In the genomic region with DNA sequence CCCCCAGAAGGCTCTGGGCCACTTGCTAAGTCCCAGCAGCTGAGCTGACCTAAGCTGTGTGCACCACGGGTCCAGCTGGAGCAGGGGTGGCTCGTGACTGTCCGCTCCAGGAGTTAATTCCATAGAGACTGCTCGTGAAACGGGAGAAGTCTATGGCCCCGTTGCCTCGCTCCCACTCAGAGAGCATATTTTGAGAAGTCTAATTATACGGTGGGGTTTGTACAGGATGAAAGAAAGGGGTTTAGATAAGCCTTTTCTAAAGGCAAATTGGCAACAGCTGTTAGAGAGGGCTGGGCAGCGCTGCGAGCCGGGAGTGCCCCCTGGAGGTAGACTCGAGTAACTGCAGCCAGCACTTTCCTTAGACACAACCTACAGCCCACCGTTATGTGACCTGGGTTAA, we compare ENCODE assay signal across 7 mouse cellular contexts. TPM values are rescaled to one million over a fixed set of nuclear protein-coding genes. Genes with fewer than 3 reads are reported as not detected.
A peak's percentile ranks its signal among the peaks of the same experiment; 100 is the strongest.
DNase-seq lines count a peak whose midpoint lies in the region.

No protein-coding gene starts in this region.

- intact Hi-C loops in gastrocnemius, postnatal 14 days (cut with DNase I; ENCODE audit: low total_unique reads), result loop anchor here (5.0 kb wide), 1 partner anchor 55 kb away; no protein-coding TSS in a partner anchor
- intact Hi-C loops in left cerebral cortex, postnatal 36 days (cut with DNase I), result loop anchor here (2.0 to 5.0 kb wide), 4 partner anchors 51 to 245 kb away; a partner anchor contains a TSS

- peak; percentile 79 for DNase-seq in adrenal gland, adult 2 months
- peak; percentile 90 for DNase-seq in embryo, embryonic 10.5 days (ENCODE audit: low spot score)
- DNase-seq in gastrocnemius, postnatal 14 days, result peak; percentile 70
- DNase-seq in induced T-regulatory cell, adult 2 months (ENCODE audit: low read depth), result peak; percentile 87
- peak; percentile 72 to 76 for DNase-seq in left cerebral cortex, postnatal 36 days (ENCODE audit: low spot score in 2 of 2)
- DNase-seq in mesoderm, embryonic 11.5 days (ENCODE audit: low read depth, low spot score), result peak; percentile 82
- peak; percentile 78 for DNase-seq in right cerebral cortex, postnatal 4 days

RNA-seq across cellular contexts. Expression of a gene that starts 3.3 kb away (rescaled TPM):
- total RNA-seq in adrenal gland, adult 2 months (2021), result 100 to 1,000 TPM; 462 to 500 TPM
- polyA plus RNA-seq in adrenal gland, adult 2 months (2012; rRNA removed), result 334 and 363 TPM in 2 replicates
- 100 to 1,000 TPM; 480 to 609 TPM for total RNA-seq in gastrocnemius, postnatal 14 days (2021)
- total RNA-seq in left cerebral cortex, postnatal 36 days (2021), result 100 to 1,000 TPM; 171 to 200 TPM

RNA-seq across cellular contexts. Expression of a gene that starts 28.9 kb away (rescaled TPM):
- 10 to 100 TPM; 31.8 to 37.1 TPM for total RNA-seq in adrenal gland, adult 2 months (2021)
- 183 and 226 TPM in 2 replicates for polyA plus RNA-seq in adrenal gland, adult 2 months (2012; rRNA removed)
- 10 to 100 TPM; 16.1 to 17.0 TPM for total RNA-seq in gastrocnemius, postnatal 14 days (2021)
- 100 to 1,000 TPM; 162 to 171 TPM for total RNA-seq in left cerebral cortex, postnatal 36 days (2021)

RNA-seq across cellular contexts. Expression of a gene that starts 51.6 kb away (rescaled TPM):
- total RNA-seq in adrenal gland, adult 2 months (2021), result 10 to 100 TPM in 1 of 2 experiments, 1 to 10 TPM in 1; 1.7 to 13.8 TPM
- 7.7 and 10.5 TPM in 2 replicates for polyA plus RNA-seq in adrenal gland, adult 2 months (2012; rRNA removed)
- total RNA-seq in gastrocnemius, postnatal 14 days (2021), result 100 to 1,000 TPM; 101 to 150 TPM
- total RNA-seq in left cerebral cortex, postnatal 36 days (2021), result 10 to 100 TPM; 11.9 to 14.0 TPM

RNA-seq across cellular contexts. Expression of a gene that starts 52.5 kb away (rescaled TPM):
- 10 to 100 TPM in 1 of 2 experiments, 1 to 10 TPM in 1; 5.7 to 11.1 TPM for total RNA-seq in adrenal gland, adult 2 months (2021)
- 37.8 and 42.4 TPM in 2 replicates for polyA plus RNA-seq in adrenal gland, adult 2 months (2012; rRNA removed)
- 10 to 100 TPM; 33.9 to 47.3 TPM for total RNA-seq in gastrocnemius, postnatal 14 days (2021)
- 1 to 10 TPM; 3.9 to 5.9 TPM for total RNA-seq in left cerebral cortex, postnatal 36 days (2021)

Comparison
In these comparisons a context has a peak if more than half of its experiments do, and no peak if none do; other contexts are left out.
1. Peak in every context shown above with its lines: DNase-seq.
2. RNA of a gene that starts 28.9 kb away (total RNA-seq): 162 to 171 TPM in left cerebral cortex, postnatal 36 days; 31.8 to 37.1 TPM in adrenal gland, adult 2 months and 16.1 to 17.0 TPM in gastrocnemius, postnatal 14 days; every median in the first group is over 4 times any median in the second.
3. RNA of a gene that starts 51.6 kb away (total RNA-seq): 101 to 150 TPM in gastrocnemius, postnatal 14 days; 11.9 to 14.0 TPM in left cerebral cortex, postnatal 36 days and 1.7 to 13.8 TPM in adrenal gland, adult 2 months; every median in the first group is over 4 times any median in the second.